Mouse (Mus musculus) megakaryocyte, embryonic 14.5 days (primary cell): ENCODE data around the gene Slc39a3.

Experiments
- FLI1 ChIP-seq: IDR thresholded peaks from 2 replicates; pipeline ENCODE4 v1.6.1; 2012; ENCODE audit warnings: low read length, inconsistent platforms, mixed read lengths
- GATA1 ChIP-seq: IDR thresholded peaks from 3 replicates; pipeline ENCODE4 v1.6.1; 2012; ENCODE audit warnings: mixed read lengths, low read length, inconsistent platforms, borderline replicate concordance

- no peak for TF ChIP-seq GATA1
- TF ChIP-seq FLI1: no peak
Observed at GRCm38 (mm10) chr10:80987709-80988441, 49.4 kb downstream of the Slc39a3 start.
